Mouse (Mus musculus) forebrain, postnatal 0 days (tissue): ENCODE measurements around the gene Inpp5a. TPM values are rescaled to one million over a fixed set of nuclear protein-coding genes. Genes with fewer than 3 reads are reported as not detected.

ENCODE experiments used
- ATAC-seq: fragments of 200-750 bp; cut with Nextera tagmentation; 2 replicates; pipeline ENCODE4 v1.8.0; 2017; ENCODE audit warnings: mild to moderate bottlenecking, moderate library complexity
- DNase-seq: peaks from one replicate; pipeline ENCODE4 v3.0.0-alpha.2; 2015
- H3K27ac ChIP-seq: fragments of 300-500 bp; sonication (generic); 2 replicates; pipeline ENCODE4 v1.5.1; 2014; ENCODE audit warnings: low read depth, mild to moderate bottlenecking, antibody characterized with exemption, low read length, moderate library complexity, mixed read lengths
- H3K27me3 ChIP-seq: fragments of 300-500 bp; sonication (generic); 2 replicates; pipeline ENCODE4 v1.6.1; 2014; ENCODE audit warnings: mild to moderate bottlenecking, low read length, mixed read lengths; ENCODE audit not compliant: insufficient read depth
- H3K36me3 ChIP-seq: fragments of 300-500 bp; sonication (generic); 2 replicates; pipeline ENCODE4 v1.6.1; 2014; ENCODE audit warnings: mild to moderate bottlenecking, moderate library complexity; ENCODE audit not compliant: insufficient read depth
- H3K4me1 ChIP-seq: fragments of 300-500 bp; sonication (generic); 2 replicates; pipeline ENCODE4 v1.6.1; 2014; ENCODE audit warnings: antibody characterized with exemption; ENCODE audit not compliant: insufficient read depth
- H3K4me2 ChIP-seq: fragments of 300-500 bp; sonication (generic); 2 replicates; pipeline ENCODE4 v1.6.1; 2014; ENCODE audit warnings: low read depth, mild to moderate bottlenecking, moderate library complexity
- H3K4me3 ChIP-seq: fragments of 300-500 bp; sonication (generic); 2 replicates; pipeline ENCODE4 v1.5.1; 2014; ENCODE audit warnings: low read depth, low read length, mixed read lengths
- H3K9ac ChIP-seq: fragments of 300-500 bp; sonication (generic); 2 replicates; pipeline ENCODE4 v1.6.1; 2014; ENCODE audit warnings: mild to moderate bottlenecking
- H3K9me3 ChIP-seq: fragments of 300-500 bp; sonication (generic); 2 replicates; pipeline ENCODE4 v1.6.1; 2016; ENCODE audit warnings: low read length
- CTCF ChIP-seq: sonication (generic); IDR thresholded peaks from 2 replicates; pipeline ENCODE4 v1.5.1; 2016; ENCODE audit warnings: antibody characterized with exemption, control low read depth, low read depth
- WGBS: fragments of 180-500 bp; shearing (Covaris S2); extraction: QIAGEN DNeasy Blood & Tissue Kit; methylation state at CpG from one replicate; pipeline ENCODE4 v1.1.7; 2014; 5-methylcytosine and 5-hydroxymethylcytosine counted together
- polyA plus RNA-seq: library from polyadenylated mRNA; unstranded; fragments of >200 nt; fragmentation: Nextera tagmentation; extraction: Ambion mirVana; gene quantifications from 2 replicates; pipeline ENCODE4 v1.2.1, GENCODE M21; 2015
- total RNA-seq: library from RNA; depleted of rRNA; stranded (reverse); fragments of >200 nt; gene quantifications from 2 replicates; pipeline ENCODE4 v1.2.3, GENCODE M21; 2014

The Inpp5a gene
- total and polyA plus RNA-seq, 2 experiments from 2014 or later = 8.8 to 16.3 TPM

DNA sequence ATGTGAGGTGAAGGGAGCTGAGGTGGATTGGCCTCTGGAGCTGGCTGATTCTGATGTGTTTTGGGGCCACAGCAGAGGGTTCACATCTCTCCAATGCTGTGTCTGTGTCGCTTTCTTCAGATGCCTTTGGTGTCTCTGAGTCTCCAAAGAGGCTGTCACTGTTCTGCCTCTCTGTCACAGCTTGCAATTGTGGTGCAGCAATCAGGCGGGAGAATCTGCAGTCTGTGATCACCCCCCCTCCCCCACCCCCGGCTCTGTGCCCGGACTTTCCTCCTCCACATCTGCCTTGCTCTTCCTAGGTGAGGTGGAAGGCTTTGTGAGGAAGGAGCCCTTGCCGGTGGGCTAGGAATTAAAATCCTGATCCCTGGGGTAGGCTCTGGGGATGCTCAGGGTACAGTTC, 52.1 kb downstream of the Inpp5a start:
- H3K27ac ChIP-seq = no peak overlapping the region
- 18% methylated on average over 5 of the region's 5 CpGs for WGBS
- no peak overlapping the region for H3K9ac ChIP-seq

DNA sequence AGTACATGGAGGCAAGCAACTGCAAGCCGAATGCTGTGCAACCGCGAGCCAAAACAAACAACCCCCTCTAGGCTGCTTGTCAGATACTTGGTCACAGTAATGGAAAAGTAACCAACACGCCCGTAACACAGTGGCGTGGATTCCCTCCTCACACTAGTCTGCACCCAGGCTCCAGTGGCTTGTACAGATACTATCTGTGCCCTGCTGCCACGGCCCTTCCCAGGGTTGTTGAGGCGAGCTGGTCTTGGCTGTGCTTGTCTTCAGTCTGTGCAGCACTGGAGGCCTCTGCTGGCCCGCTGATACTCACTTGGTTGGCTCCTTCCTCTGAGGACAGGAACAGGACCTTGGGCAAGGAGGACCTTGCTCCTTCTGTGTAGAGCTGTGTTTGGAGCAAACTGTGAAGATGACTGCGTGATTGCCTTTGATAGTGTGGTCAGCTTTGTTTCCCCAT, 52.9 kb downstream of the Inpp5a start:
- H3K27me3 ChIP-seq = no peaks in the 10 kb centered on the region
- no peaks in the 10 kb centered on the region for H3K36me3 ChIP-seq
- WGBS = 83% methylated on average over 10 of the region's 10 CpGs
- no peak overlapping the region for H3K4me3 ChIP-seq
- 0 out of 2 replicates have a peak, but pooled peaks cover 2% of the 10 kb centered on the region for H3K4me1 ChIP-seq
- no peaks in the 10 kb centered on the region for H3K9me3 ChIP-seq
- no peak overlapping the region for H3K9ac ChIP-seq
- no peak for ATAC-seq
- H3K4me2 ChIP-seq = no peak overlapping the region
- no peak for TF ChIP-seq CTCF
- DNase-seq = no peak
- no peak overlapping the region for H3K27ac ChIP-seq

More for the DNA sequence above, 52.1 kb downstream of the Inpp5a start:
- Histone ChIP-seq H3K27me3 (no peaks in the 10 kb centered on the region), H3K9me3 (no peaks in the 10 kb centered on the region), H3K4me1 (0 out of 2 replicates have a peak, but pooled peaks cover 2% of the 10 kb centered on the region), H3K4me3 (no peak overlapping the region), H3K4me2 (no peak overlapping the region), H3K36me3 (no peaks in the 10 kb centered on the region)
- DNase-seq (no peak), ATAC-seq (no peak)
- TF ChIP-seq CTCF = no peak

DNA sequence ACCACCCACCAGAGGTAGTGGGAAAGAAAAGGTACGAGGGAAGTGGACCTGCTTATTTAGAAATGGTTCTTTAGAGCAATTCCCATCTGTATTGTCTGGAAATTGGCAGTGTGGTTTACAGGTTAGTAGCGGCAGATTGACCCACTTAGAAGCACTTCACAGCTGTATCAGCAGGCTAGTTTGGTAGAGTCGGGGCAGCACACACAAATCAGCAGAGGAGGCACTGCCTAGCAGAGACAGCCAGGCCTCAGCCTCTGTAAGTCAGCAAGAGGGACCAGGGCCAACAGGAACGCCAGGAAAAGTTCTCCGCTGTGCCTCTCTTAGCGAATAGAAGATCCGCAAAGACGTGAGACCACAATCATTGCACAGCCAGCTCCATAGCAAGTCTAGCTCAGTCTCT, 56.7 kb downstream of the Inpp5a start:
- no peak for TF ChIP-seq CTCF
- H3K4me1 ChIP-seq = no peaks in the 10 kb centered on the region
- H3K27ac ChIP-seq = no peak overlapping the region
- H3K9ac ChIP-seq = no peak overlapping the region
- no peaks in the 10 kb centered on the region for H3K9me3 ChIP-seq
- 64% methylated on average over 8 of the region's 8 CpGs for WGBS
- no peak overlapping the region for H3K4me2 ChIP-seq
- no peaks in the 10 kb centered on the region for H3K36me3 ChIP-seq
- H3K4me3 ChIP-seq = no peak overlapping the region
- ATAC-seq = no peak
- no peaks in the 10 kb centered on the region for H3K27me3 ChIP-seq
- DNase-seq = no peak

DNA sequence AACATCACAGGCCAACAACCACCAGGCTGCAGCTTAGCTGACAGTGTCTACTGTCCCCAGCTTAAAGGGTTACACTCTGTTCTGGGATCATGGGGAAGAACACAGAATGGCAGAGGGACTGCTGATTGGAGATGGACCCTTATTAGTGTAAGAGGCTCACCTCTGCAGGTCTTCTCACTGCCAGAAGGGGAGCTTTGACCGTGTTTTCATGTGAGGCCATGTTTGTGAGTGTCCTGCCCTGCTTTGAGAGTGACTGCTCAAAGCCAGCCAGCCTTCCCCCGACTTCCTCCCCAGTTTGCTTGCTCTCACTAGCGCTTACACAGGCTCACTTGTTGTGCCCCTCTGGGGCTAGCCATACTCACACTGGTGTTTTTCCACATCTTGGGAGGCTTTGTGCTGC, 58.5 kb downstream of the Inpp5a start:
- no peak for DNase-seq
- Histone ChIP-seq H3K4me3 (no peak overlapping the region), H3K4me1 (no peaks in the 10 kb centered on the region), H3K9me3 (no peaks in the 10 kb centered on the region), H3K9ac (no peak overlapping the region), H3K36me3 (no peaks in the 10 kb centered on the region), H3K4me2 (no peak overlapping the region), H3K27me3 (no peaks in the 10 kb centered on the region), H3K27ac (no peak overlapping the region)
- 83% methylated on average over 3 of the region's 3 CpGs for WGBS
- no peak for TF ChIP-seq CTCF
- no peak for ATAC-seq

DNA sequence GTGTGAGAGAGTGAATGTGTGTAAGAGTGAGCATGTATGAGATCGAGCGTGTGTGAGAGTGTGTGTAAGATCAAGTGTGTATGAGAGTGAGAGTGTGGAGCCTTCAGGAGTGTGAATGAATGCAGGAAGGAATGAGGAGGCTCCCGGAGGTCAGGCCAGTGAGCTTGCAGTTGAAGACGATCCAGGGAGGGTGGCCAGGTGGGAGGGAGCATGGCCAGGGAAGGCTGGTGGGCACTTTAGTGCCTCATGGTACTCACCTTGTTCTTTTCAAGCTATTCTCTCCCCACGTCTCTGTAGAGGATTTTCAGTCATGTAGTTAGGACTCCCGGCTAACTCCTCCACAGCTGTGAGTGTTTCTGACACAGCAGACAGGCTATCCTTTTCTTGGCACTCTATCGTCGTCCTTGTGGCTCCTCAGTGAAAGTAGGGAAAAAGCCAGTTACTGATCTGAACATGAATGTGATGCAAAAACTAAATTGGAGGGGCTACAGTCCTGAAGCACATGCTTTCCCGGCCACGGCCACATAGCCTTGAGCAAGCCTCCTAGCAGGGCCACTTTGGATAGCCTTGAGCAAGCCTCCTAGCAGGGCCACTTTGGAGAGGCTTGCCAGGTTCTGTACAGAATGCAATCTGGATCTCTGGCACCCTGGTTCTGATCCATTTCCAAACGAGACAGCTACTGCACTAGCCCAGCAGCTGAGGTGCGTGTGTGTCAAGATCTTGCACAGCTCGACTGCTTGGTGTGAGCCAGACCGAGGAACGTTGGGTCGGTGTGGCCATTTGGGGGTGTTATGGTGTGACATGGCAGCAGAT, 61.5 kb downstream of the Inpp5a start:
- H3K4me2 ChIP-seq = no peak overlapping the region
- WGBS = 77% methylated on average over 16 of the region's 16 CpGs
- DNase-seq (no peak), ATAC-seq (no peak)
- H3K4me1 ChIP-seq = no peaks in the 10 kb centered on the region
- no peaks in the 10 kb centered on the region for H3K27me3 ChIP-seq
- H3K9me3 ChIP-seq = no peaks in the 10 kb centered on the region
- no peak overlapping the region for H3K9ac ChIP-seq
- no peaks in the 10 kb centered on the region for H3K36me3 ChIP-seq
- no peak overlapping the region for H3K4me3 ChIP-seq
- no peak for TF ChIP-seq CTCF
- H3K27ac ChIP-seq = no peak overlapping the region

DNA sequence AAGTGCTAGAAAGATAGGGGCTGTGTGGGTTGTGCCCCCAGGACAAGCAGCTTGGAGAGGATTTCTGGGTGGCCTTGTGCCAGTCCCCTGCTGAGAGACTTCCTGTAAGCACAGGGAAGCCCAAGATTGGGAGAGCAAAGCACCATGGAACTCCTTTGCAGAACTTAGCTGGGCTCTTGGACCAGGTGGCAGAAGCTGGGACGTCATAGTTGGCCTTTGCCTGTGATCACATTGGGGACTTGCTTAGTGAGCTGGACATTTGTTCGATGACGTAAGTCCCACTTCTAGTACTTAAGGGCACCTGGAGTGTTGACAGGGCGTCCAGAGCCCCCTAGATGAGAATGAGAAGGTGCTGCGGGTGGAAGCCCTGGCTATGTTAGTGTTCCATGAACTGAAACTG, 62.8 kb downstream of the Inpp5a start:
- no peak for ATAC-seq
- Histone ChIP-seq H3K9ac (no peak overlapping the region), H3K27me3 (no peaks in the 10 kb centered on the region), H3K9me3 (no peaks in the 10 kb centered on the region), H3K4me3 (no peak overlapping the region), H3K4me2 (no peak overlapping the region), H3K36me3 (no peaks in the 10 kb centered on the region), H3K27ac (no peak overlapping the region), H3K4me1 (no peaks in the 10 kb centered on the region)
- no peak for TF ChIP-seq CTCF
- 90% methylated on average over 5 of the region's 5 CpGs for WGBS
- no peak for DNase-seq

DNA sequence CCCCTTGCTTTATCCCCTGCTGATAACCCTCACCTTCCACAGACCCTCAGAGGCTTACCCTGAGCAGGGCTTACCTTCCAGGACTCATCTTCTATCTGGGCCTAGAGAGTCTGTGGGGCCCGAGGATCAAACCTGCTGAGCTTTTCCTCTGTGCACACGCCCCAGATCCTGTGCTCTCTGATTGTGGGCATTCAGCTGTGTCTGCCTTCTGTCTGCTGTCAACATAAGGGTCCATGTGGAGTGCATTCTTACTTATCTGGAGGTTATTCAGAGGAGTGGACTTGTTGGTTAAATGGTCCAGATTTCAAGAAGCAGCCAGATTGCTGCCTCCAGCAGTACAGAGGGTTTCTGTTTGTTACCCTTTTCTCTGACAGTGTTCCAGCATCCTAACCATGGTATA, 63.3 kb downstream of the Inpp5a start:
- H3K9ac ChIP-seq = no peak overlapping the region
- H3K9me3 ChIP-seq = no peaks in the 10 kb centered on the region
- H3K27me3 ChIP-seq = no peaks in the 10 kb centered on the region
- no peak overlapping the region for H3K4me2 ChIP-seq
- H3K36me3 ChIP-seq = no peaks in the 10 kb centered on the region
- no peak overlapping the region for H3K4me3 ChIP-seq
- WGBS = 72% methylated on average over 2 of the region's 2 CpGs
- ATAC-seq (no peak), DNase-seq (no peak)
- no peak for TF ChIP-seq CTCF
- H3K4me1 ChIP-seq = no peaks in the 10 kb centered on the region
- no peak overlapping the region for H3K27ac ChIP-seq
